ENCODE assay signal across 8 mouse cellular contexts in the genomic region with DNA sequence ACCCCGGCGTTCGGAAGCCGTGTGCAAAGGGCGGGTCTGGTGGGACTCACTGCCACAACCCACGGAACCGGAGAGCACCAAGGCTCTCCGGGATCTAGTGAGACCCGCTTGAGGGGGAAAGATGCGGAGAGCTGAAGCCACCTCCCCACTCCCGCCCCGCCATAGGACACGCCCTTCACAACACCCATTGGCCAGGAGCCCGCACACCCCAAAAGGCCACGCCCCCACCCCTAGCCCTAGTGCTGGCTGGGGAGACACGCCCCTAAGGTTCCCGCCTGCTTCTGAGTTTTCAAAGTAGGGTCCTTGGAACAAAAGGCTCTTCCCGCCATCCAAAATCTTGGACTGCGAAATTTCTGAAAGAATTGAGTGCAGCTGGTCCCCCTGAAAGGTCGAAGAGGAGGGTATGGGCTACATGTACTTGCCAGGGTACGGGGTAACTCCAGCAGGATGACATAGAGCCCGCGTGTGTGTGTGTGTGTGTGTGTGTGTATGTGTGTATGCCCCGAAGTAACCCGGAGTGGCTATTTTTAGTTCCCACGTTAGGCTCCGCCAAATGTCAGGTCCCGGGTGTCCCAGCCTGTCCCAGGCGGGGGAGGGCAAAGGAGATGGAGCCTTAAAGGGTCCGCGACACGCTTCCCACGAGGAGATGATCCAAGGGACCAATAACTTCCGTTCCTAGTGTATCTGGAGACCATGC. TPM values are rescaled to one million over a fixed set of nuclear protein-coding genes. Genes with fewer than 3 reads are reported as not detected.
DNase-seq lines count a peak whose midpoint lies in the region; ATAC-seq lines count a peak whose summit lies in the region.

A gene (minus strand): TSS at position 123 of the 697 bp plus-strand sequence.

- H3K27me3 ChIP-seq in intestine, embryonic 14.5 days (replicated peaks; ENCODE audit: control insufficient read depth, insufficient read depth, low read length), result no peaks in the 10 kb centered on the region
- peaks cover 13% of the 10 kb centered on the region; the same call in 1 of the 2 replicates for H3K27me3 ChIP-seq in limb, embryonic 13.5 days
- H3K27me3 ChIP-seq in midbrain, embryonic 14.5 days (ENCODE audit: control insufficient read depth, insufficient read depth, low read length), result peaks cover 5% of the 10 kb centered on the region; the same call in 1 of the 2 replicates

- H3K4me2 ChIP-seq in intestine, embryonic 14.5 days (ENCODE audit: low read length), result peak within 1 kb of the TSS; percentile 72
- peak within 1 kb of the TSS; percentile 83 for H3K4me2 ChIP-seq in limb, embryonic 13.5 days (replicated peaks)
- H3K4me2 ChIP-seq in midbrain, embryonic 14.5 days (ENCODE audit: low read length), result peak within 1 kb of the TSS; percentile 56

- DNase-seq in 3134 (ENCODE audit: extremely low read depth, insufficient read length, low spot score), result peak; percentile 58
- peak; percentile 95 for DNase-seq in embryo, embryonic 10 days (ENCODE audit: low spot score)
- peak; percentile 89 to 96 for DNase-seq in gastrocnemius, postnatal 4 days (ENCODE audit: low spot score in 2 of 2)
- peak; percentile 97 for DNase-seq in intestine, embryonic 14.5 days (ENCODE audit: low spot score)
- DNase-seq in midbrain, embryonic 14.5 days, result peak; percentile 91
- peak; percentile 97 to 98 for DNase-seq in spleen, postnatal 4 days (ENCODE audit: low spot score in 2 of 2)

- peak within 1 kb of the TSS; percentile 48 for H3K4me3 ChIP-seq in intestine, embryonic 14.5 days (ENCODE audit: low read depth, low read length)
- H3K4me3 ChIP-seq in limb, embryonic 13.5 days, result peak within 1 kb of the TSS; percentile 61
- H3K4me3 ChIP-seq in midbrain, embryonic 14.5 days (replicated peaks; ENCODE audit: low read depth, low read length), result peak within 1 kb of the TSS; percentile 41

- no peaks in the 10 kb centered on the region for H3K9me3 ChIP-seq in intestine, embryonic 14.5 days (ENCODE audit: control insufficient read depth, low read length)
- H3K9me3 ChIP-seq in limb, embryonic 13.5 days, result no peaks in the 10 kb centered on the region
- H3K9me3 ChIP-seq in midbrain, embryonic 14.5 days (ENCODE audit: control insufficient read depth, low read length), result no peaks in the 10 kb centered on the region

- peak within 1 kb of the TSS; percentile 84 for H3K27ac ChIP-seq in intestine, embryonic 14.5 days (ENCODE audit: low read depth)
- peak within 1 kb of the TSS; percentile 94 for H3K27ac ChIP-seq in limb, embryonic 13.5 days
- H3K27ac ChIP-seq in midbrain, embryonic 14.5 days (replicated peaks; ENCODE audit: low read depth, low read length), result 0 out of 2 replicates have a peak within 1 kb of the TSS, but pooled peaks have one; percentile 13

- WGBS in intestine, embryonic 14.5 days, result under 1% methylated on average over 34 of the region's 34 CpGs
- under 1% methylated on average over 34 of the region's 34 CpGs for WGBS in limb, embryonic 13.5 days
- WGBS in midbrain, embryonic 14.5 days, result 0% methylated on average over 34 of the region's 34 CpGs

- H3K4me1 ChIP-seq in intestine, embryonic 14.5 days (replicated peaks; ENCODE audit: control insufficient read depth, insufficient read depth, low read length), result peaks cover 11% of the 10 kb centered on the region
- H3K4me1 ChIP-seq in limb, embryonic 13.5 days, result peaks cover 26% of the 10 kb centered on the region
- H3K4me1 ChIP-seq in midbrain, embryonic 14.5 days (ENCODE audit: control insufficient read depth, insufficient read depth, low read length), result peaks cover 9% of the 10 kb centered on the region

- peak; percentile 82 for ATAC-seq in activated CD4-positive, CD25-positive, alpha-beta regulatory T cell, adult 4 months
- peak; percentile 92 for ATAC-seq in intestine, embryonic 14.5 days (replicated peaks; ENCODE audit: low FRiP score, low TSS enrichment, low read depth)
- ATAC-seq in limb, embryonic 13.5 days (ENCODE audit: low FRiP score, low read depth), result peak; percentile 94
- peak; percentile 92 for ATAC-seq in midbrain, embryonic 14.5 days (ENCODE audit: low FRiP score, low TSS enrichment)

- H3K36me3 ChIP-seq in intestine, embryonic 14.5 days (ENCODE audit: control insufficient read depth, insufficient read depth, low read length), result peaks cover 17% of the 10 kb centered on the region; the same call in 1 of the 2 replicates
- peaks cover 28% of the 10 kb centered on the region for H3K36me3 ChIP-seq in limb, embryonic 13.5 days
- 0 out of 2 replicates have a peak, but pooled peaks cover 2% of the 10 kb centered on the region for H3K36me3 ChIP-seq in midbrain, embryonic 14.5 days (ENCODE audit: control insufficient read depth, insufficient read depth, low read length)

- peak within 1 kb of the TSS; percentile 66 for H3K9ac ChIP-seq in intestine, embryonic 14.5 days (ENCODE audit: low read length)
- H3K9ac ChIP-seq in limb, embryonic 13.5 days, result peak within 1 kb of the TSS; percentile 73
- peak within 1 kb of the TSS; percentile 29; the same call in 1 of the 2 replicates for H3K9ac ChIP-seq in midbrain, embryonic 14.5 days (replicated peaks; ENCODE audit: low read length)

RNA-seq across cellular contexts. Expression of the gene that starts here (rescaled TPM):
- not detected for polyA plus RNA-seq in activated CD4-positive, CD25-positive, alpha-beta regulatory T cell, adult 4 months (2017; shearing (Covaris generic))
- total RNA-seq in gastrocnemius, postnatal 4 days (2021), result 100 to 1,000 TPM; 111 to 142 TPM
- 25.8 and 32.2 TPM in 2 replicates for polyA plus RNA-seq in intestine, embryonic 14.5 days (2014; fragmentation: Nextera tagmentation; extraction: Ambion mirVana)
- polyA plus RNA-seq in limb, embryonic 13.5 days (2015; fragmentation: Nextera tagmentation; extraction: Ambion mirVana), result 29.2 and 29.6 TPM in 2 replicates
- polyA plus RNA-seq in midbrain, embryonic 14.5 days (2014; fragmentation: Nextera tagmentation; extraction: Ambion mirVana), result 2.2 and 4.5 TPM in 2 replicates

Comparison
In these comparisons a context has a peak if more than half of its experiments do, and no peak if none do; other contexts are left out.
1. Peak in every context shown above with its lines: DNase-seq, ATAC-seq, H3K4me3 ChIP-seq and H3K27ac ChIP-seq.
2. Peak in ATAC-seq in activated CD4-positive, CD25-positive, alpha-beta regulatory T cell, adult 4 months; RNA of the gene not detected or under 1 TPM.
3. H3K27ac ChIP-seq: peak in every context shown above with its lines; median percentile 94 in limb, embryonic 13.5 days; 84 in intestine, embryonic 14.5 days; 13 in midbrain, embryonic 14.5 days.